Mouse (Mus musculus): ENCODE measurements at regions not wholly inside any gene's neighbourhood (a gene's known extent, or its start where the extent isn't known, plus 50 kb on each side); places are given as distances from the start of the nearest gene placed in this dataset.

DNA sequence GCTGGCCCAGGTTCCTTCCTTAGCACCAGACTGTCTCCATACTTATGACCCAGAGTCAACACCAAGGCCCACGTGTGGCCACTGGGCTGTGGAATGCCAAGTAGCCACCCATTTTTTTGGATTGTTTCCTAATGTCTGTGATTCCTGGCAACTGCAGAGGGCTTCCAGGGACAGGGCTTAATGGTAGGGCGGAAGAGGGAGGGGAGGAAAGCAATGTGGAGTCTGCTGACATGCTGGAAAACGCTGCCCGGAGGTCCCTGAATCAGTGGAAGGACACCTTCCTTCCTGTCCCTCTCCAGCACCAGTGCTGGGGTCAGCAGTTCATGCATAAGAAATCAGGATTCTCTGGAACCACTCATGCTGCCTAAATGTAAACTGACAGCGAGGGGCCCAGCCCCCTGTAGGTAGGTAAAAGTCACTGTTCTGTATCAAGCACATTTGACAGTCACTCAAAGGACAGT, 90.8 kb downstream of the Iyd start:
- dilution Hi-C loops (cut with MboI; ENCODE audit: extremely low pct_ligation_motif_present, extremely low pct_unique_long_range_greater_than_20kb, low sequenced_read_pairs): no loop called here

DNA sequence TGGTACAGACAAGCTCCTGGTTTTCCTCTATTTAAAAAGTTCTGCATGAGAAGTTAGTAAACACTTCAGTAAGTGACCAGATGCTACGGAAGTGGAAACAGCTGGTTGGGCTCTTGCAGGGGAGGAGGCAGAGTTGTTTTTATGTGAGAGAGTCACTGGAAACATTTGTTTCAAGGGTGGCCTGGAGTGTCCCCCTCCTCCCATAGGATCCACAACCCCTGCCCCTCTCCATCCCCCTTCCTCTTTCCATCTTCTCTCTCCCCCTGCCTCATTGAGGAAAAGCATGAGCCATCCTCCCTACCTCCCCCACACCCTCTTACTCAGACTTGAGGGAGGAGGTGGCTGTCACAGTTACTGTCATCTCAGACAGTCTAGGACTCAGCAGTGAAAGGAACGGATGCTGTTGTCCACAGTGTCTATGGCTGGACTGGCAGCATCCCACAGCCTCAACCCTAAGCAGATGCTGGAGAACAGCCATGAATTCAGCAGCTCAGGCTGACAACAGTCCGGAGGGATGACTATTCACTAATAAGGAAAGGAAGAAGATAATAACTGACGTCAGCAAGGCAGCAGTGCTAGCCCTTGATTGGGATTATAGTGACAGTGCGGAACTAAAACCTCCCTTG, 93.9 kb downstream of the Iyd start:
- Histone ChIP-seq H3K9ac (ENCODE audit: insufficient read depth, low read depth) (no peak overlapping the region), H3K4me3 (replicated peaks in 1 of 3; ENCODE audit: low read depth in 2 of 3, low read length in 2 of 3, poor library complexity in 1 of 3) (no peak overlapping the region)

More for the DNA sequence above, 90.8 kb downstream of the Iyd start:
- H3K36me3 ChIP-seq (replicated peaks in 1 of 2; ENCODE audit: control insufficient read depth in 1 of 2, insufficient read depth in 1 of 2, low read length in 1 of 2): no peaks in the 10 kb centered on the region
- H3K79me2 ChIP-seq (replicated peaks; ENCODE audit: control insufficient read depth, extremely low read depth, insufficient read depth, poor library complexity, severe bottlenecking): no peaks in the 10 kb centered on the region
- no peaks in the 10 kb centered on the region for H3K27me3 ChIP-seq (replicated peaks)
- H3K4me3 ChIP-seq (replicated peaks in 1 of 3; ENCODE audit: low read depth in 2 of 3, low read length in 2 of 3, poor library complexity in 1 of 3): no peak overlapping the region
- H3K4me1 ChIP-seq (ENCODE audit: control insufficient read depth in 1 of 2, insufficient read depth in 2 of 2): peaks cover 0 to 2% of the 10 kb centered on the region in 2 experiments; a peak in 1 of 4 replicates
- in situ Hi-C loops (cut with MboI; ENCODE audit: low pct_ligation_motif_present, low pct_unique_long_range_greater_than_20kb, low sequenced_read_pairs): no loop called here
- H3K27ac ChIP-seq (ENCODE audit: insufficient read depth, low read depth): no peak overlapping the region
- TF ChIP-seq CHD2 (IDR thresholded peaks at IDR 0.05; ENCODE audit: low read length) (no peak), POLR2AphosphoS2 (IDR thresholded peaks at IDR 0.05; ENCODE audit: low read depth, low read length) (no peak), ZNF384 (IDR thresholded peaks at IDR 0.05; ENCODE audit: low read depth, low read length) (no peak), ZMIZ1 (IDR thresholded peaks at IDR 0.05; ENCODE audit: low read depth, low read length) (no peak), ELF1 (IDR thresholded peaks at IDR 0.05; ENCODE audit: low read depth, low read length) (no peak), EP300 (IDR thresholded peaks at IDR 0.05; ENCODE audit: low read length) (no peak), BHLHE40 (IDR thresholded peaks at IDR 0.05; ENCODE audit: low read depth, low read length) (no peak), SIN3A (IDR thresholded peaks at IDR 0.05; ENCODE audit: low read length) (no peak), CHD1 (IDR thresholded peaks at IDR 0.05; ENCODE audit: low read depth, low read length) (no peak), UBTF (IDR thresholded peaks at IDR 0.05; ENCODE audit: low read depth, low read length) (no peak), USF1 (IDR thresholded peaks at IDR 0.05; ENCODE audit: low read depth, low read length) (no peak), RCOR1 (conservative IDR thresholded peaks at IDR 0.05; ENCODE audit: low read depth, low read length) (no peak), RAD21 (IDR thresholded peaks at IDR 0.05; ENCODE audit: low read depth, low read length) (no peak), GABPA (IDR thresholded peaks at IDR 0.05; ENCODE audit: insufficient replicate concordance, low read depth, low read length) (no peak), TBP (conservative IDR thresholded peaks at IDR 0.05; ENCODE audit: low read depth, low read length) (no peak), JUND (conservative IDR thresholded peaks at IDR 0.05; ENCODE audit: low read depth, low read length) (no peak)
- no peaks in the 10 kb centered on the region for H3K9me3 ChIP-seq (replicated peaks; ENCODE audit: low read length)
- no peak overlapping the region for H3K4me2 ChIP-seq (ENCODE audit: insufficient read depth, low read depth, poor library complexity, severe bottlenecking)
- DNase-seq (ENCODE audit: extremely low read depth): no peak
- no peak overlapping the region for H3K9ac ChIP-seq (ENCODE audit: insufficient read depth, low read depth)

More for the DNA sequence above, 93.9 kb downstream of the Iyd start:
- Histone ChIP-seq H3K27me3 (replicated peaks) (no peaks in the 10 kb centered on the region), H3K27ac (ENCODE audit: insufficient read depth, low read depth) (no peak overlapping the region), H3K79me2 (replicated peaks; ENCODE audit: control insufficient read depth, extremely low read depth, insufficient read depth, poor library complexity, severe bottlenecking) (no peaks in the 10 kb centered on the region), H3K36me3 (replicated peaks in 1 of 2; ENCODE audit: control insufficient read depth in 1 of 2, insufficient read depth in 1 of 2, low read length in 1 of 2) (no peaks in the 10 kb centered on the region), H3K4me2 (ENCODE audit: insufficient read depth, low read depth, poor library complexity, severe bottlenecking) (no peak overlapping the region), H3K9me3 (replicated peaks; ENCODE audit: low read length) (no peaks in the 10 kb centered on the region), H3K4me1 (ENCODE audit: control insufficient read depth in 1 of 2, insufficient read depth in 2 of 2) (peaks cover 0 to 2% of the 10 kb centered on the region in 2 experiments; a peak in 1 of 4 replicates)
- DNase-seq (ENCODE audit: extremely low read depth): no peak
- dilution Hi-C loops (cut with MboI; ENCODE audit: extremely low pct_ligation_motif_present, extremely low pct_unique_long_range_greater_than_20kb, low sequenced_read_pairs): no loop called here
- in situ Hi-C loops (cut with MboI; ENCODE audit: low pct_ligation_motif_present, low pct_unique_long_range_greater_than_20kb, low sequenced_read_pairs): no loop called here
- no peak for TF ChIP-seq KAT2A (IDR thresholded peaks at IDR 0.05; ENCODE audit: insufficient replicate concordance, low read length)
- no peak for TF ChIP-seq MAX (IDR thresholded peaks at IDR 0.05; ENCODE audit: low read length)
- TF ChIP-seq BHLHE40 (IDR thresholded peaks at IDR 0.05; ENCODE audit: low read depth, low read length): no peak
- TF ChIP-seq ZKSCAN1 (IDR thresholded peaks at IDR 0.05; ENCODE audit: borderline replicate concordance, low read depth, low read length): no peak
- no peak for TF ChIP-seq RAD21 (IDR thresholded peaks at IDR 0.05; ENCODE audit: low read depth, low read length)
- no peak for TF ChIP-seq NRF1 (IDR thresholded peaks at IDR 0.05; ENCODE audit: low read depth, low read length)
- no peak for TF ChIP-seq EP300 (IDR thresholded peaks at IDR 0.05; ENCODE audit: low read length)
- TF ChIP-seq MEF2A (IDR thresholded peaks at IDR 0.05; ENCODE audit: borderline replicate concordance, low read depth, low read length): no peak
- TF ChIP-seq RCOR1 (conservative IDR thresholded peaks at IDR 0.05; ENCODE audit: low read depth, low read length): no peak
- TF ChIP-seq USF2 (conservative IDR thresholded peaks at IDR 0.05; ENCODE audit: low read depth, low read length): no peak
- no peak for TF ChIP-seq CTCF (conservative IDR thresholded peaks at IDR 0.05 in 1 of 2, IDR thresholded peaks at IDR 0.05 in 1 of 2; ENCODE audit: low read depth in 2 of 2, low read length in 2 of 2)
- TF ChIP-seq IRF4 (IDR thresholded peaks at IDR 0.05; ENCODE audit: low read depth, low read length): no peak
- TF ChIP-seq HCFC1 (IDR thresholded peaks at IDR 0.05; ENCODE audit: low read depth, low read length): no peak
- TF ChIP-seq E2F4 (IDR thresholded peaks at IDR 0.05; ENCODE audit: insufficient replicate concordance, low read depth, low read length): no peak
- no peak for TF ChIP-seq USF1 (IDR thresholded peaks at IDR 0.05; ENCODE audit: low read depth, low read length)
- TF ChIP-seq JUND (conservative IDR thresholded peaks at IDR 0.05; ENCODE audit: low read depth, low read length): no peak
- no peak for TF ChIP-seq ELF1 (IDR thresholded peaks at IDR 0.05; ENCODE audit: low read depth, low read length)

Measured in CH12.LX (cell line).